Mouse (Mus musculus): ENCODE measurements around the gene Gm26566. TPM values are rescaled to one million over a fixed set of nuclear protein-coding genes. Genes with fewer than 3 reads are reported as not detected.

Gene Gm26566
- polyA plus RNA-seq (2015; fragmentation: Nextera tagmentation; extraction: Ambion mirVana) = 0.62 and 1.4 TPM in 2 replicates

DNA sequence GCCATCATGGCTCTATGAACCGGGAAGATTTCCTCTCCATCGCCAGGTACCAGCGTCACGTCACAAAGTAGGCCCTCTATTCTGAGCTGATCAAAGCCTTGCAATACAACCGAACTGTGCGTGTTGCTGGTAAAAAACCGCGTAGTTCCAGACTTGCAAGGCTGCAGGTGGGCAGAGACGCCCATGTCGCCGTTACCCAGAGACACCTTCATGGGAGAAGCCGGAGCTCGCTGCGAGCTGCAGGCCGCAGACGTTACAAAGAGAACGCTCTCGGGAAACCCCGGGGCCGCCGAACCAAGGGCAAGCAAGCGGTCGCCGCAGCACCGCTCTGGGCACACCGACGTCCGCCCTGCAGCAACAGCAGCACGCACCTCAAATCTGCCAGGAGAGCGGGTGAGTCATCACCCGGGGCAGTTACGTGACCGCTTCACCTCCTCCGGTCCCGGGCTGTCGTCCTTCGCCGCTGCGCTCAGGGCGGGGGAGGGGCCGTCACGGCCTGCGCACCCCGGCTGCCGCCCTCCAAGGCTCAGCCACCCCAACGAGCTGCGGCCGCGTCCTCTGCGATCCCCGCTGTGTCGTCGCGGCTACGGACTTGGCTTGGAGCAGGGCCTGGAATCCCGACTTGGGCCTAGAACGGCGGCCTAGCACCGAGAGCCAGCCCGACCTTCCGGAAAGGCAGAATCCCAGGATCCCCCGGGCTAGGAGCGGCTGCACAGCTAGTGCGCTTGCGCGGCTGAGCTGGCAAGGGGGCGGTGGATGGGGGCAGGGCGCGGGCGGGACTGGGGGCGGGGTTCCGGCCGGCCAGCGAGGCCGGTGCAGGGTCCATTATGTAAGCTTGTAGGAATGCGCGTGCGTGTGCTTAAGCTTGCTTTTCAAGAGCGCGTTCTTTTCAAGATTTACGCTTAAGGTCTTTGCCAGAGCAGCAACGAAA, at the start of gene Gm26566, which contains the start of gene Klhl9:
TSS of gene Gm26566 (plus strand) at position 15 of the 931 bp plus-strand sequence.
TSS of gene Klhl9 (minus strand) at position 675 of the 931 bp plus-strand sequence.
- ATAC-seq = peak; percentile 97
- no peaks in the 10 kb centered on the region for H3K9me3 ChIP-seq (ENCODE audit: control insufficient read depth, low read length)
- peak within 1 kb of the TSS; percentile 92 for H3K4me3 ChIP-seq (ENCODE audit: low read length)
- no peaks in the 10 kb centered on the region for H3K27me3 ChIP-seq (replicated peaks; ENCODE audit: control insufficient read depth, insufficient read depth, low read length)
- peak within 1 kb of the TSS; percentile 99 for H3K27ac ChIP-seq (ENCODE audit: low read length)
- WGBS = under 1% methylated on average over 80 of the region's 82 CpGs
- H3K4me2 ChIP-seq (ENCODE audit: low read depth, low read length) = peak within 1 kb of the TSS; percentile 60
- H3K36me3 ChIP-seq (ENCODE audit: control insufficient read depth, insufficient read depth, low read length) = peaks cover 4% of the 10 kb centered on the region; the same call in 1 of the 2 replicates
- H3K9ac ChIP-seq (ENCODE audit: low read depth, low read length) = peak within 1 kb of the TSS; percentile 100
- peaks cover 13% of the 10 kb centered on the region for H3K4me1 ChIP-seq (ENCODE audit: control insufficient read depth, insufficient read depth, low read length)

DNA sequence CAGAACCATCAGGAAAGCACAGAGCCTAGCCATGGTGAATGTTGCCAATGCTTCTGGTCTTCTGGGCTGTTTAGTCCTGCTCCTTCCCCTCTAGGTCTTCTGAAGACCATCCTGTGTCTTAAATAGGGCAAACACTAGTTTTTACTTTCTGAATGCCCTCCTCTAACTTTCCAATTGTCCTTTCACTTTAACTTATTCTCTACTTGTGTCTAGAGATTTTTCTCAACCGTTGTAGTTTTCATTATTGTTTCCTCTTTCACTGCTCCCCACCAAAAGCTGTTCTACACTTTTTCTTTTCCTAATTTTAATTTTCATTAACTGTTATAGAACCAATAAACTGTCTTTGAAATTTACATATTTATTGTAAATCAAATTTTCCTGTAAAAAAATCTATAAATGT, 44.8 kb upstream of the Gm26566 start, which contains the start of gene Ifna16:
TSS of gene Ifna16 (minus strand) at position 101 of the 400 bp plus-strand sequence.
- Histone ChIP-seq H3K9me3 (ENCODE audit: control insufficient read depth, low read length) (no peaks in the 10 kb centered on the region), H3K27me3 (replicated peaks; ENCODE audit: control insufficient read depth, insufficient read depth, low read length) (no peaks in the 10 kb centered on the region), H3K4me1 (ENCODE audit: control insufficient read depth, insufficient read depth, low read length) (no peaks in the 10 kb centered on the region), H3K9ac (ENCODE audit: low read depth, low read length) (no peak within 1 kb of the TSS), H3K4me2 (ENCODE audit: low read depth, low read length) (no peak within 1 kb of the TSS), H3K36me3 (ENCODE audit: control insufficient read depth, insufficient read depth, low read length) (no peaks in the 10 kb centered on the region), H3K4me3 (ENCODE audit: low read length) (no peak within 1 kb of the TSS), H3K27ac (ENCODE audit: low read length) (no peak within 1 kb of the TSS)
- WGBS = 85% methylated on average over 1 of the region's 1 CpGs
- no peak for ATAC-seq

DNA sequence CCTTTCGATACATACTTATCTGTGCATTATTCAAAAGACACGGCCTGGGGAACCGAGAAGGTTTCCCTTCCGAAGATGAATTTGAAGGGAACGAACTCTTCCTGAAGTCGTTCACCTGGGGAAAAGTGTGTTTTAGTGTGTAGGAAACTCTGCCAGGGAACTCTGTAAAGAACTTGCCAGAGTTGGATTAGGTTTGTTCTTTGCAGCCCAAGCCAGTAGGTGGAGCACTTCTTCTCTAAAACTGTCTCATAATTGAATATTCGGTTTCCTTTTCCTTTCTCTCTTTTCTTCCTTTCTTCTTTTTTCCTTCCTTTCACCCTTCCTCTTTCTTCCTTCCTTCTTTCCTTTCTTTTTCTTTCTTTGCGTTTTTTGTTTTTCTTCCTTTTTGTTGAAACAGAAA, 41.2 kb upstream of the Gm26566 start:
- Histone ChIP-seq H3K27ac (ENCODE audit: low read length) (no peak overlapping the region), H3K36me3 (ENCODE audit: control insufficient read depth, insufficient read depth, low read length) (no peaks in the 10 kb centered on the region), H3K9me3 (ENCODE audit: control insufficient read depth, low read length) (no peaks in the 10 kb centered on the region), H3K9ac (ENCODE audit: low read depth, low read length) (no peak overlapping the region), H3K27me3 (replicated peaks; ENCODE audit: control insufficient read depth, insufficient read depth, low read length) (no peaks in the 10 kb centered on the region), H3K4me1 (ENCODE audit: control insufficient read depth, insufficient read depth, low read length) (no peaks in the 10 kb centered on the region), H3K4me2 (ENCODE audit: low read depth, low read length) (no peak overlapping the region), H3K4me3 (ENCODE audit: low read length) (no peak overlapping the region)
- no peak for ATAC-seq
- WGBS = 47% methylated on average over 8 of the region's 8 CpGs

DNA sequence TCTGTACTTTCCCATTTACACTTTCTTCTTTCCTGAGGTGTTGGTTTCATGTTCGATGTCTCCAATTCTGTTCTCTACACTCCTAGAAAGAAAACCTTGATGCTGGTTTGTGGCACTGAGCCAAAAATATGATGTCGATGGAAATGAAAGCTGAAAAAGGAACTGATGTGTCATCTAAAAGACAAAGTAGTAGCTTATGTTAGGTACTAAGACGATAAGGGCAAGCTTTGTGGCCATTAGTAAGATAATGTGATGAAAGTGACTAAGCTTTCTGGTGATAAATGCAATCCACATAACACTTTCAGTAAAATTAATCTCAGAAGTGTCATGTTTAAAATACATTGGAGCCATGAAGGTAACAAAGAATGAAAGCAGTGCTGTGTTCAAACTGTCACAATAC, 40.3 kb upstream of the Gm26566 start:
- Histone ChIP-seq H3K4me1 (ENCODE audit: control insufficient read depth, insufficient read depth, low read length) (no peaks in the 10 kb centered on the region), H3K36me3 (ENCODE audit: control insufficient read depth, insufficient read depth, low read length) (no peaks in the 10 kb centered on the region), H3K27ac (ENCODE audit: low read length) (no peak overlapping the region), H3K27me3 (replicated peaks; ENCODE audit: control insufficient read depth, insufficient read depth, low read length) (no peaks in the 10 kb centered on the region), H3K4me3 (ENCODE audit: low read length) (no peak overlapping the region), H3K4me2 (ENCODE audit: low read depth, low read length) (no peak overlapping the region), H3K9ac (ENCODE audit: low read depth, low read length) (no peak overlapping the region), H3K9me3 (ENCODE audit: control insufficient read depth, low read length) (no peaks in the 10 kb centered on the region)
- no peak for ATAC-seq
- 66% methylated on average over 3 of the region's 3 CpGs for WGBS

DNA sequence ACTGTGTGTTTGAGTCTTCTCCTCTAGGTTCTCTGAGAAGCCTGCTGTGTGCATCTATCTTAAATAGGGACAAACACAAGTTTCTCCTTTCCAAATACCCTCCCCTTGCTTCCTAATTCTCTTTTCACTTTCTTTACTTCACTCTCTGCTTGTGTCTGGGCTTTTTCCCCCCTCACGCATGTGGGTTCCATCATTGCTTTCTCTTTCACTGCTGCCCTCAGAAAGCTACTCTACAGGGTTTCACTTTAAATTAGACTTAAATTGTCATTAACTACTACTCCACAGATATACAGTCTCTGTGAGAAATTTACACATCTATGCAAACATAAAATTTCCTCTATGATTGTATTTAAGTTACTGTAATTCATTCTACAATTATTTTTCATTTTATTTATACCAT, 37.8 kb upstream of the Gm26566 start, which contains the start of gene Ifna2:
TSS of gene Ifna2 (minus strand) at position 101 of the 400 bp plus-strand sequence.
- no peak within 1 kb of the TSS for H3K27ac ChIP-seq (ENCODE audit: low read length)

DNA sequence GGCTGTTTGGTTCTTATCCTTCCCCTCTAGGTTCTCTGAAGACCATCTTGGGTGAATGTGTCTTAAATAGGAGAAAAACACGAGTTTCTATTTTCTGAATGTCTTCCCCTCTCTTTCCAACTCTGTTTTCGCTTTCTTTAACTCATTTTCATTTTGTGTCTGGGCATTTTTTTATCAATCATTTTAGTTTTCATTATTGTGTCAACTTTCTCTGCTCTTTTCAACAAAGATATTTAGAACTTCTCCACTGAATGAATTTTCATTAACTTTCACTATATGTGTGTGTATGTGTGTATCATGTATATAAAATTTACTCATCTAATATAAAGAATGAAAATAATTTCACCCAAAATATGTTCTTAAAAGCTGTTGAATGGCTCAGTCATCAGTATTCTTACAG, 30.3 kb upstream of the Gm26566 start, which contains the start of gene Ifnab:
TSS of gene Ifnab (minus strand) at position 101 of the 400 bp plus-strand sequence.
- Histone ChIP-seq H3K4me3 (ENCODE audit: low read length) (no peak within 1 kb of the TSS), H3K4me1 (ENCODE audit: control insufficient read depth, insufficient read depth, low read length) (no peaks in the 10 kb centered on the region), H3K9me3 (ENCODE audit: control insufficient read depth, low read length) (no peaks in the 10 kb centered on the region), H3K9ac (ENCODE audit: low read depth, low read length) (no peak within 1 kb of the TSS), H3K4me2 (ENCODE audit: low read depth, low read length) (no peak within 1 kb of the TSS), H3K27ac (ENCODE audit: low read length) (no peak within 1 kb of the TSS), H3K27me3 (replicated peaks; ENCODE audit: control insufficient read depth, insufficient read depth, low read length) (no peaks in the 10 kb centered on the region), H3K36me3 (ENCODE audit: control insufficient read depth, insufficient read depth, low read length) (no peaks in the 10 kb centered on the region)
- 62% methylated on average over 2 of the region's 2 CpGs for WGBS
- no peak for ATAC-seq

More for the DNA sequence above, 37.8 kb upstream of the Gm26566 start, which contains the start of gene Ifna2:
- Histone ChIP-seq H3K4me1 (ENCODE audit: control insufficient read depth, insufficient read depth, low read length) (no peaks in the 10 kb centered on the region), H3K4me2 (ENCODE audit: low read depth, low read length) (no peak within 1 kb of the TSS), H3K9me3 (ENCODE audit: control insufficient read depth, low read length) (no peaks in the 10 kb centered on the region), H3K4me3 (ENCODE audit: low read length) (no peak within 1 kb of the TSS), H3K36me3 (ENCODE audit: control insufficient read depth, insufficient read depth, low read length) (no peaks in the 10 kb centered on the region), H3K27me3 (replicated peaks; ENCODE audit: control insufficient read depth, insufficient read depth, low read length) (no peaks in the 10 kb centered on the region), H3K9ac (ENCODE audit: low read depth, low read length) (no peak within 1 kb of the TSS)
- 89% methylated on average over 1 of the region's 1 CpGs for WGBS
- no peak for ATAC-seq

DNA sequence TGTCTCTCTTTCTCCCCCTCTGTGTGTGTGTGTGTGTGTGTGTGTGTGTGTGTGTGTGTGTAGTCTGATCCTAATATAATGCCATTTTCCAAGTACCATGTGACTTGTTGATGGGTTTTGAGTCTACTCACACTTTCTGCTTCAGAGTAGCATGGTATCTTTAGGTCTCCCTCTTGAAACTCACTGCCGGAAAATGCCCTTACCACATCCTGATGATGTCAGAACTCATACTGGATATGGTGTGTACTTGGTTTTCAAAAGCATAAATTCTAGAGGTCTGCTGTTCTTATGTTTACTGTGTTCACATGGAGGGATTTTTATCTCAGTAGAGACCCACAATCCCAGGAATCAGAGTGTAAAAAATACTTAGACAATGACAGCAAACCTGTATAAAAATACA, 29.1 kb upstream of the Gm26566 start:
- H3K9me3 ChIP-seq (ENCODE audit: control insufficient read depth, low read length) = no peaks in the 10 kb centered on the region
- H3K27me3 ChIP-seq (replicated peaks; ENCODE audit: control insufficient read depth, insufficient read depth, low read length) = no peaks in the 10 kb centered on the region
- no peak overlapping the region for H3K27ac ChIP-seq (ENCODE audit: low read length)
- no peaks in the 10 kb centered on the region for H3K4me1 ChIP-seq (ENCODE audit: control insufficient read depth, insufficient read depth, low read length)
- H3K36me3 ChIP-seq (ENCODE audit: control insufficient read depth, insufficient read depth, low read length) = no peaks in the 10 kb centered on the region
- no peak overlapping the region for H3K9ac ChIP-seq (ENCODE audit: low read depth, low read length)
- no peak overlapping the region for H3K4me3 ChIP-seq (ENCODE audit: low read length)
- WGBS = 74% methylated on average over 1 of the region's 1 CpGs
- no peak overlapping the region for H3K4me2 ChIP-seq (ENCODE audit: low read depth, low read length)
- ATAC-seq = no peak

DNA sequence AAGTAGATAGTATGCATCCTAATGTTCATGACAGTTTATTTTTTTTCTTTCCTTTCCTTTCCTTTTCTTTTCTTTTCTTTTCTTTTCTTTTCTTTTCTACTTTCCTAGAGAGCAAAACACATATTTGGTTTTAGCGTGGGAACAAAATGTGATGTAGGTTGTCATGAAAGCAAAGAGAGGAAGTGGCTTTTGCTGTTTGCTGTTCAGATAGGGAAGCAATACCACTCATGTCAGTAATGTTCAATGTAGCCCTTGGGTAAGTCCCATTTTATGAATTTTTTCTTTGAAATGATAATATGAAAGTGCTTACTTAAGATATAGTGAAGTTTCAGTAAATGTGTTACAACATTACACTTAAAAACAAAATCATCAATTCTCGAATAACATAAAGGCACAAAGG, 28.2 kb upstream of the Gm26566 start:
- Histone ChIP-seq H3K4me1 (ENCODE audit: control insufficient read depth, insufficient read depth, low read length) (no peaks in the 10 kb centered on the region), H3K4me2 (ENCODE audit: low read depth, low read length) (no peak overlapping the region), H3K9ac (ENCODE audit: low read depth, low read length) (no peak overlapping the region), H3K27me3 (replicated peaks; ENCODE audit: control insufficient read depth, insufficient read depth, low read length) (no peaks in the 10 kb centered on the region), H3K36me3 (ENCODE audit: control insufficient read depth, insufficient read depth, low read length) (no peaks in the 10 kb centered on the region), H3K27ac (ENCODE audit: low read length) (no peak overlapping the region), H3K4me3 (ENCODE audit: low read length) (no peak overlapping the region), H3K9me3 (ENCODE audit: control insufficient read depth, low read length) (no peaks in the 10 kb centered on the region)
- ATAC-seq = no peak
- 85% methylated on average over 2 of the region's 2 CpGs for WGBS

DNA sequence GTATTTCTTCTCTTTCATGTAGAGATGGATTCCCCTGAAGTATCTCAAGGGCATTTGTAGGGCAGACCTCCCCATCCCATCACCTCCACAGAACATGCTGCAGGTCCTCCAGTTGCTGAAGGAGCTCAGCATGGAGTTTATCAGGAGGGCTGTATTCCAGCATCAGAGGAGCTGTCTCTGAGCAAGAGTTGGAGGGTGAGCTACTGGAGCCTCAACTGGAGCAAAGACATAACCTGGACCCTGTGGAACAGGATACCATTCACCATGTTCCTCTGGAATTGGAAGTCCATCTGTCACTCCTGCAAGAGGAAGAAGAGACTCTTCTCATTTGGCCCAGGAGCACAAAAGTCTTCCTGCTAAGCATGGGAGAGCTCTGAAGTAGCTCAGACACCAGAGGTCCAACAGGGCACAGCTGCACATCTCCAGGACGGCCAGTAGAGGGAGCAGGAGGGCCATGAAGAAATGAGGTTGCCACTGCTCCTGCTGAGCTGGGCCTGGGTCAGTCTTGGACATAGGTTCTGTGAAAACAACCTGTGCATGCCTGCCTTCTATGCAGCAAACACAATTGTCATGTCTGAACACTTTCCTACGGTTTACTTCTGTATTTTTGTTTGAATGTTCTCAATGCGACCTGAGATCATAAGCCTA, 25.2 kb upstream of the Gm26566 start:
- Histone ChIP-seq H3K4me2 (ENCODE audit: low read depth, low read length) (no peak overlapping the region), H3K36me3 (ENCODE audit: control insufficient read depth, insufficient read depth, low read length) (no peaks in the 10 kb centered on the region), H3K27me3 (replicated peaks; ENCODE audit: control insufficient read depth, insufficient read depth, low read length) (no peaks in the 10 kb centered on the region), H3K4me1 (ENCODE audit: control insufficient read depth, insufficient read depth, low read length) (no peaks in the 10 kb centered on the region), H3K9me3 (ENCODE audit: control insufficient read depth, low read length) (no peaks in the 10 kb centered on the region), H3K27ac (ENCODE audit: low read length) (no peak overlapping the region), H3K9ac (ENCODE audit: low read depth, low read length) (no peak overlapping the region), H3K4me3 (ENCODE audit: low read length) (no peak overlapping the region)
- 16% methylated on average over 3 of the region's 3 CpGs for WGBS
- peak; percentile 86 for ATAC-seq

Measured in intestine, embryonic 16.5 days (tissue).